Mouse (Mus musculus): ENCODE measurements at regions not wholly inside any gene's neighbourhood (a gene's known extent, or its start where the extent isn't known, plus 50 kb on each side); places are given as distances from the start of the nearest gene placed in this dataset.
A peak's percentile ranks its signal among the peaks of the same experiment; 100 is the strongest.

DNA sequence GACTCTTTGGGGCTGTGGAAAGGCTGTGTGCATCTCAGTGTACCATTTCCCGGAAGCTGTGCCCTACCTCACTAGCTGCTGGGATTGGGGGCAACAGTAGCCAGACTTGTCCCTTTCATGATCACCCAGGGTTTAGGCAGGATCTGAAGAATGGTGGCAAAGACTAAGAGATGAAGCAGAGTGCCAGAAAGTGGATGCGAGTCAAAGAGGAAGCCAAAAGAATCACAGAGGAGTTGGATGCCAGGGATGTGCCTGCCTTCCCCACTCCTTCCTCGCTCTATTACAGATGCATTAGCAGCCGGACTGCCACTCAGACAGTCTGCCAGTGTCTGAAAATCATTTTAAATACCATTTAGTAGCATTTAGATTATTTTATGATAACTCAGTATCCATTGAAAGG lies 271.5 kb upstream of the Slc24a2 start:
- no peak for DNase-seq (ENCODE audit: low read depth)

DNA sequence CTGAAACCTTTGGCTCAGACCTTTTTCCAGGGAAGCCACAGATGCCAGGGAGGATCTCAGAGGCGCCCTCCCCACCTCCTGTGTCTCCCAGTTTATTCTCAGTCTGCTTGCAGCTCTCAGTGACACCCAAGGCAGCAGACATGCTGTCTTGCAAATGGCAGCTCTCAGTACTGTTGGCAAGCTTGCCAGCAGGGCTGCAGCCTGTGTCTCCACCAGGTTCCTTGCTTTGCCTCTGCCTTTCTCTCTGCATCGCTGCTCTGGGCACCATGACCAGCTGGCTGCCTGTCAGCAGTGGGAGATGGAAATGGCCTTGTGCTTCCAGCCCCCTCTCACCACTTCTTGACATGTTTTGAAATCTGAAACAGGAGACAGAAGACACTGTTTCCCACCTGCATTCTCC lies 270.2 kb upstream of the Slc24a2 start:
- DNase-seq (ENCODE audit: low read depth), result no peak

DNA sequence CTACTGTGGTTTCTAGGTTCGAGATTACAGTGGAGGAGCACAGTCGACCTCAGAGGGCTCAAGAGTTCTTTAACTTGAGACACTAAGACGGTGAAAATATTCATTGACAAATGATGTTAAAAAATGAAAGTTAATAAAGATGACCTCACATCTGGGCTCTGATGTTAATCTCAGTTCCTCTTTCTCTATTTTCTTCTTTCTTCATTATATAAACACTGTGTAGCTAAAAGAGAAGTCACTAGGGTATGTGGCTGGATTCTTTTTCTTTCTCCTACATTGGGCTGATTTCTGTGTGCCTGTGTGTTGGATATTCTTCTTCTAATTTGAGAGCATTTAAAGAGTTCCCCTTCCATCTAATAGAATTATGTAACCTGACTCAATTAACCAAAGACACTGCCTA lies 257.5 kb upstream of the Slc24a2 start:
- no peak for DNase-seq (ENCODE audit: low read depth)

DNA sequence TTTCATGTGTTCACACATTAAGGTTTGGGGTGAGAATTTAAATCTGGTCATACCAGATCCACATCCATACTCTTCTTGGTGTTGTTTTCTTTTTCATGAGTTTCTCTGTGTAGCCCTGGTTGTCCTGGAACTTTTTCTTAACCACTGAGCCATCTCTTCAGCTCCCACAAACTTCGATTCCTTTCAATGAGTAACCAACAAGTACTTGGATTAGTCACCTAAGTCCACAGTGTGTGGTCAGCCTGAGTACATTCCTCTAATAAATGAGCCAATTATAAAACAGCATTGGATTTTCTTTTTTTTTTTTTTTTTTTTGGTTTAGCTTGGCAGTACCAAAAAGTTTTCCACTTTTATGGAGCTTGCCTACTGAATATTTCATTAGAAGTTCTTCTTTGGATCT lies 245.3 kb upstream of the Slc24a2 start:
- no peak for DNase-seq (ENCODE audit: low read depth)

GRCm38 (mm10) chr4:87473331-87474039 lies 243.2 kb upstream of the Slc24a2 start:
- no peak for DNase-seq (ENCODE audit: low read depth)

GRCm38 (mm10) chr4:87472787-87473186 lies 242.5 kb upstream of the Slc24a2 start:
- DNase-seq (ENCODE audit: low read depth), result no peak

GRCm38 (mm10) chr4:87471385-87471784 lies 241.1 kb upstream of the Slc24a2 start:
- DNase-seq (ENCODE audit: low read depth), result no peak

DNA sequence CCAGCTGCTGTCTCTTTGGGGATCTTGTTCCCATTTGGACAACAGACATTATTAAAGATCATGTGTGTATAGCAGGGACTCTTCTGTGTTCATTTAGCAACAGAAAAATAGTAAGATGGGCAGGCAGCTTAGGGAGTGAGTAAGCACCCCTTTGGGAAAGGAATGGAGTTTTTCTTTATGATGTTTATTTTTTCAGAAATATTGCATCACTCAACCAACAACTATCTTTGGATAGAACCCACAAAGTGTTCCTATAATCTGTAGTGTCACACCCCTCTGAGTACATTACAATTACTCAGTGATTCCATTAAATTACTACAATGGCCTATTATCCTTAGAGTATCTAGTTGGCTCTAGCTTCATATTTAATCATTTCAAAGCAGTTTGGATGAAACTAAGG lies 237.3 kb upstream of the Slc24a2 start:
- no peak for DNase-seq (ENCODE audit: low read depth)

DNA sequence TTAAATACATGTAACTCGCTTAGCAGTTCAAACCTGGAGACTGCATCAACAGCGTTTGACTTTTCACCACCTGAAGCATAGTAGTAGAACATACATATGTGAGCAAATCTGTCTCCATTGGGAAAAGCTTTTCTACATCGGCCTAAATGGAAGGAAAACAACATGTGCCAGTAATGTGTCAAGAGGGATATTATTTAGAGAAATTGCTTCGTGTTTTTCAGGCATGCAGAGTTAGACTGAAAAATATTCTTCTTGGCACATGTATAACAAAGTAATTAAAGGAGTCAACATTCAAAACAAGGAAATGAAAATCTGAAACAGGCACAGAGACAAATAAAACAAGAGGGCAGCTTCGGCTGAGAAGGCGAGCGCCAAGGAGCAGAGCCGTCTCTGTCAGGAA lies 236.7 kb upstream of the Slc24a2 start:
- DNase-seq (ENCODE audit: low read depth), result no peak

DNA sequence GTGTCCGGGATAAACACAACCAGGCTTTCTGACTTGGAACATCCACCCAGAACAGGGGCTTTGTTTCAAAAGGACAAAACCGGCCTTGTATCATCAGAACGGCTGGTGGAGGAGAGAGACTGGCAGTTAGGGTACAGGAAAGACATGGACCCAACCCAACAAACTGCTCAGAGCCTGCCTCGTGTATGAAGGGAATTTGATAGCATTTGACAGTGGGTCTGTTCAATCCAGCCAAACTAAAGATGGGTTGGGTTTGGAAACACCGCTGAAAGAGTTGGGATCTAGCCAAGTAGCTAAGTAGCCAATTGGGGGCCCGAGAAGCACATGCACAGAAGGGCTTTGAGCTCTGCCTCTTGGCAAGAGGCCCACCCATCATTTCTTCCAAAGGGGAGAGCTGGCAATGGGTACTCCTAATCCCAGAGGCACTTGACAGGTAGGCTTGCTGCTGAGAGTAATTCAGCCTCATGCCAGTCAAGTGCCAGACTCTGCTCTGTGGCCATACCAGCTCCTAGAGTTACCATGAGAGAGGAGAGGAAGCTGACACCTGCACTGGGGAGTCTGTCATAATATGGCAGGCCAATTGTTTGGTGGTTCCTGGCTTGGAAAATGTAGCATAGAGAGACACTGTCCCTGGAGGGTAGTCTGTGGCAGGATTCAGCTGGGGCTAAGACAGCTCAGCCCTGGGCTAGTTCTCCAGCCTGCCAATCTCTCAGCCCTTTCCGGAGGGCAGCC lies 231.1 kb upstream of the Slc24a2 start:
- DNase-seq (ENCODE audit: low read depth), result no peak

- DNase-seq (ENCODE audit: low read depth), result no peak
Observed at GRCm38 (mm10) chr4:87455863-87456578, 225.7 kb upstream of the Slc24a2 start.

- no peak for DNase-seq (ENCODE audit: low read depth)
Observed at GRCm38 (mm10) chr4:87452122-87452521, 221.8 kb upstream of the Slc24a2 start.

DNA sequence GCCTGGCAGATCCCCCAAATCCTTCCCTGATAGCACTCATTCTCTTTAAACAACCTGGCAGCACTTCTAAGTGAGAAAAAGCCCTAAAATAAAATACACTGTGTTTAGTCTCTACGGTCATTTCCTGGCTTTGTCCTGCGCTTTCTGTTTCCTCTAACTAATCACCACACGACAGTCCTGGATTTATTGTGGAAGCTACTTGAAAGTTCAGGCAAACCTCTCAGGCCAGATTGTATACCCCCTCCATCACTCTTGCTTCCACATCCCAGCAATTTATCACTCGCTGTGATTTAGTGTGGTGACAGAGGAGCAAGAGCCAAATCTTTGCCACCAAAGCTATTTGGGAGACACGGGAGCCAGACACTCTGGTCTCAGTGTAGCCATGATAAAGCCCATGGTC lies 221.0 kb upstream of the Slc24a2 start:
- no peak for DNase-seq (ENCODE audit: low read depth)

DNA sequence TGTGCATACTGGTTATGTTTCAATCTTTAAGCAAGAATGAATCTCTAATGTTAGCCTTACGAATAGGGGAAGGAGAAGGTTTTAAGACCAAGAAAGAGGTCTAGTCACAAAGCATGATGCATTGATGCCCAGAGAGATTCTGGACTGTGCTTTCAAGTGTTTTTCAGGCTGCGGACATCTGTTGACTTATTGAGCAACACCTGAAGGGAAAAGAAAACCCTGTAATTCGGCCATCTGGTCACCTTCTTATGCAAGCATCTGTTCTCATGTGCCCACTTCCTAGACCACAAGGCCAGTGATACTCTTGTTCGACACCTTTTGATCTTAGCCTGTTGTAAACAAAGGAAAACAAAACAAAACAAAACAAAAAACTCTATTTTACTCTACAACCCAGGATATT lies 218.1 kb upstream of the Slc24a2 start:
- DNase-seq (ENCODE audit: low read depth), result no peak

GRCm38 (mm10) chr4:87446856-87447255 lies 216.6 kb upstream of the Slc24a2 start:
- no peak for DNase-seq (ENCODE audit: low read depth)

DNA sequence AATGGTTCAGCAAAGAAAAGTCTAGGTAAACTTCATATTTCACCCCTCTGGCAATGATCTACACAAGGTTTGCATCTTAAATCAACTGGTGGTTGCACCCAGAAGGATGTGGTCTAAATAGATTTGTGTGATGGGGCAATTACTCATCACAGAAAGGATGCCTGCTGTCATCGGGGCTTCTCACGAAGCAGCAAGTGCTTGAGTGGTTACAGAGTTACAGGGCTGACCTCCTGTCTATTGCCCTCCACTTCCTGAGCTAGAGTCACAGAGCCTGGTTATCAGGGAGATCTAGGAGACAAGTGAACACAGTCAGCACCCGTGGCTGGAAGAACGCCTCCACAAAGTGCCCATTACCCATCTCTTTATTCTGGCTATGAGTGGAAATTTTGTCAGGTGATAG lies 203.9 kb upstream of the Slc24a2 start:
- DNase-seq (ENCODE audit: low read depth), result peak; percentile 3

- DNase-seq (ENCODE audit: low read depth), result no peak
Observed at GRCm38 (mm10) chr4:87428374-87428773, 198.1 kb upstream of the Slc24a2 start.

DNA sequence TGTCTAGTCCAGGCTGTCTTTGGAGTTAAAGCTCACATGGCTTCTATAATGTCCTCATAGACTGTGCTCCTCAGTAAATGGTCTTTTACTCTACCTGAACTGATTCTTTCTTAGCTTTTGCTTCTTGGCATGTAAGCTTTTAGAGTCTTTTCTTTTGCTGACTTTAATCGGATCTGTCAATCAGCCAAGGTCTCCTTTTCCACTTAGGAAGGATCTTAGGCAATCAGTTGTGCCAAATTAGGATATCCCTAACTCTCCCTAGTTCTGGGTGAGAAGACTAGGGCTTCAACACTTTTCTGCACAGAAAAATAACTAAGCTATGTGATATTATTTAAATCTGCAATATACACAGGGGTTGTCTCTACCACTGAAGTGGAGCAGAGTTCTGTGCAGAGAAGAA lies 193.8 kb upstream of the Slc24a2 start:
- no peak for DNase-seq (ENCODE audit: low read depth)

DNA sequence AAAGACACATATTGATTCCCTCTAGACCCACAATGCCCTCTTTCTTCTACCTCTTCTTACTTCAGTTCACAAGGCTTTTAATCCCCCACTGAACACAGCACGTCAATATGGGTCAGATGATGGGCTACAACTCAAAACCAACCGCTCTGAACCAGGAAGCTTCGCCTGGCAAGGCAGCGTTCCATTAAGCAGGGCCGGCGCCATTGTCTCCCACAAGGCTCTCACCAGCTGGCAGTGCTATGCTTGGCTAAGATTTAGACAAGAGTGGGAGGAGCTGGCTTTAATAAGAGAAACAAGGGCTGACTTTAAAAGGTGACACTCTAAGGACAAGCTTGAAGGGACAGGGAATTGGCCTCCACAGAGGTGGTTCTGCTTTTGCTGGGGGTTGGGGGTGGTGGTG lies 192.3 kb upstream of the Slc24a2 start:
- no peak for DNase-seq (ENCODE audit: low read depth)

DNA sequence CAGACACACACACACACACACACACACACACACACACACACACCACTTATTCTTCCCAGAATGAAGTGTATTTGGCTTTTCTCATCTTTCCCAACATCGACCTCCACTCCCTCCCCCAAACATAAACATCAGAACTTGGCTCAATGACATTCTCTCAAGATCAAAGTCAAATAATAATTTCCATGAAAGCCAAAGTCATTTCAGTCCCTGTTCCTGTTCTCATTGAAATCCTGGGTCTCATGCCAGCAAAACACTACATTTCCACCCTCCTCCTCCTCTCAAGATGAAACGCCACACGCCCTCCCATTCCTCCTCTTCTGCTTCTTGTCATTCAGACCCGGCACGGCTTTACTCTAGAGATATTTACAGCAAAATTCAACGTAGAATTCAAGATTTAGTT lies 173.1 kb upstream of the Slc24a2 start:
- DNase-seq (ENCODE audit: low read depth), result no peak

DNA sequence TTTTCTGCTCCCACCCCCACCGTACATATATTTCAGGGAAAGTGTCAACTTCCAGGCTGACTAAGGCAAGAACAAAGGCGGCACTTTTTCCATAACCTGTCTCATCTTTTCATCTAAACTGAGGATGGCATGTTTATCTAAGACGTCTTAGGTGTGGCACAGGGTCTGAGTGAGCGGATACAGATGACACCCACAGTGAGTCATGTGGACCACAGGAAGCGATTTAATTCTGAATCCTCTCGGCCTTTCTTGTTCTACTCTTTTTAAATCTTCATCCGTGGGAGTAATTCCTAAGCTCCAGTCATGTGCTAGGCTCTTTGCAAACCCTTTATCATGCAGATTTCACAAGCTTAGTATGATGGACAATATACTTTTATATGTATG lies 171.9 kb upstream of the Slc24a2 start:
- DNase-seq (ENCODE audit: low read depth), result no peak

DNA sequence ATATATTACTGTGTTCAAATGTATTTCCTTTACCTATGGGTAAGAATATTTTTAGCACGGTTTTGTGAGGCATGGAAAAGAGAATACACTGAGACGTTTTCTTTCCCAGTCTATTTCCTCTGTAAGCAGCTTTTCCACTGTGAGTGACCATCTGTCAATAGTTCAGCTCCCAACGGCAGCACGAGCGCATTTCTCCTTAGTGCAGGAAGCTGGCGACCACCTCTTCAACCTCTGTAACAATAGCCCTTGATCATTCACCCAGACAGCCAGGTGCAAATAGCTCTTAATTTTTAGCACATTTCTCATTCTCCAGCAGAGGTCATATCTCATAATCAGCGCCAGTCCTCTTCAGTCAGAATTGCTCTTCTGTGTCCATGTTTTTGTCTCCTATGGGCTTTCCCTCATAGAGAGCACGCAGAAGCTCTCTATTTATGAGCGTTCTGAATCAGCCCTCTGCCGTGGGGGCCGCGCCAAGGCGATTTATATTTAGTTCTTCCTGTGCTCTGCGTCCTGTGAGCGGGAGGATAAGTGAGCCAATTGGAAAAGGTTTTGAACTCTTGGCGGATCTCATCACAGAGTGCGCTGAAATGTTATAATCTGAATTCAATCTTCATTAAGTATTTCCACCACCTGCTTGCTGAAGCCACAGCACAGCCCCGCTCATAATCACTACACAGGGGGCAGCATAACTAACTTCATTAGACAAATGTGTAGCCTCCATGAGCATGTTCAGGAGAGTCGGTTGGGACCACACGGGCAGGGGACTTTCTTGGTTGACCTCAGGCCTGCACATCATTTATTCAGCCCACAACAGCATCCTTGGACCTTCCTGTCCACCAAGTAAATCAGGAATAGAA lies 171.3 kb upstream of the Slc24a2 start:
- no peak for DNase-seq (ENCODE audit: low read depth)

Measured in induced T-regulatory cell, adult 2 months (primary cell).